Mouse (Mus musculus) brain, adult 2 months (tissue): Measurements from ENCODE around the gene Fjx1.

Source experiments
- DNase-seq: peaks from one replicate; pipeline ENCODE4 v3.0.0; 2011; ENCODE audit warnings: low read depth, low spot score

The Fjx1 gene

DNA sequence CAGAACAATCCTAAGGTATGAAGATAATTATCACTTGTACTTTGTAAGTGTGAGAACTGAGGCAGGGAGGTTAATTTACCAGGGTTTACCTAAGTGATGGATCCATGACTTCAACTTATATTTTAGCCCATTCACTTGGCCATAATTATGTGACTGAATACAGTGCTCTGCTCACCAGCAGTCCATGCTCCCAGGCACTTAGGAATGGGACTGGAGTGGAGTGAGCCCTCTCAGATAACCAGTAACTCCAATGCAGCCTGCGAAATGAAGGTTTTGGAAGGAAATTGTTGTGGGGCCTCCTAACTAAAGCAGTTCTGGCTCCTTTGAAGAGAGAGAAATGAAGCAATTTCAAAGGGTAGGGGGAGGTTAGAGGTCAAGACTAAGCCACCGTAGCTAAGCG lies 25.9 kb downstream of the Fjx1 start:
- no peak for DNase-seq

DNA sequence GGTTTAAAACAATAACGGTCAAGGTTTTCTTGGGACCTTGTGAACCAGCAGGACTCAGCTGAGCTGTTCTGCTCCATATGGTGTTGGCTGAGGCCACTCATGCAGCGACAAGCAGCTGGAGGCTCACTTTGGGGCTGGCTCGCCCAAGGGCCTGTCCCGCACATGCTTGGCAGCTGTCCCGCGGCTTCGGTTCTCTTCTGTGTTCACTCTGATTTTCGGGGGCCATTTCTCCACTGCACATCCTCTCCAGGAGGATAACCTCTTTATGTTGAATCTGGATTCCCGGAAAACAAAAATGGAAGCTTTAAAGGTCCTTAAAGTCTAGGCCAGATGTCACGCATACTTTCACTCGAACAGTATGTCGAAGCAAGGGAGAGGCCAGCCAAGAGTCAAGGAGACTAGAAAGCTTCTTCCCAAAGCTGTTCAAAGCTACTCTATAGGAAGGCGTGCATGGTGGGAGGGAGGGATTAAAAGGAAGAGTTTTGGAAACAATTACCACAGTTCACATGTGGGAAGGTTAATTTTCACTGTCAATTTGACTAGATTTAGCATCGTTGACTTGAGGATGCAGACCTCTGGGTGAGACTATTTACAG lies 36.1 kb downstream of the Fjx1 start:
- DNase-seq, result no peak

- no peak for DNase-seq
Measured at GRCm38 (mm10) chr2:102412738-102413137, 39.6 kb downstream of the Fjx1 start.

DNA sequence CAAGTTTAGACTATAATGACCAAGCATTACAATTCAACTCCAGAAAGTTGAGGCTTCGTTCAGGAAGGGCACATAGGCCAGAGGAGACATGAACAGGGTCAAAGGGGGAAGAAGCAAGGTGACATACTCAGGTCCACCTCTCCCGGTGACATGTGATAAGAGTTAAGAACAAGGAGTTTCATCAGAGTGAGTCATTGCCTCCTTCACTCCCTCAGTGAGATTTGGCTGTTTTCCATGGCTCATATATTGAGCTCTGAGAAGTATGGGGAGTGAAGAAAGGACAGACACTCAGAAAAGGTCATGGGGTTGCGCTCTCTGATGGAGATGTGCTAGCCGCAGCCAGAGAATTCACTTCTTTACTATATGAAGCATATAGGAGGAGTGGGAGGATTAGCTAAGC lies 41.7 kb downstream of the Fjx1 start:
- DNase-seq, result no peak

- DNase-seq, result no peak
Measured at GRCm38 (mm10) chr2:102409741-102410140, 42.6 kb downstream of the Fjx1 start.

GRCm38 (mm10) chr2:102407363-102408184 lies 44.7 kb downstream of the Fjx1 start, which contains the start of gene Trim44:
Gene Trim44, minus strand, starts transcription at chr2:102407828.
- peak; percentile 27 for DNase-seq

DNA sequence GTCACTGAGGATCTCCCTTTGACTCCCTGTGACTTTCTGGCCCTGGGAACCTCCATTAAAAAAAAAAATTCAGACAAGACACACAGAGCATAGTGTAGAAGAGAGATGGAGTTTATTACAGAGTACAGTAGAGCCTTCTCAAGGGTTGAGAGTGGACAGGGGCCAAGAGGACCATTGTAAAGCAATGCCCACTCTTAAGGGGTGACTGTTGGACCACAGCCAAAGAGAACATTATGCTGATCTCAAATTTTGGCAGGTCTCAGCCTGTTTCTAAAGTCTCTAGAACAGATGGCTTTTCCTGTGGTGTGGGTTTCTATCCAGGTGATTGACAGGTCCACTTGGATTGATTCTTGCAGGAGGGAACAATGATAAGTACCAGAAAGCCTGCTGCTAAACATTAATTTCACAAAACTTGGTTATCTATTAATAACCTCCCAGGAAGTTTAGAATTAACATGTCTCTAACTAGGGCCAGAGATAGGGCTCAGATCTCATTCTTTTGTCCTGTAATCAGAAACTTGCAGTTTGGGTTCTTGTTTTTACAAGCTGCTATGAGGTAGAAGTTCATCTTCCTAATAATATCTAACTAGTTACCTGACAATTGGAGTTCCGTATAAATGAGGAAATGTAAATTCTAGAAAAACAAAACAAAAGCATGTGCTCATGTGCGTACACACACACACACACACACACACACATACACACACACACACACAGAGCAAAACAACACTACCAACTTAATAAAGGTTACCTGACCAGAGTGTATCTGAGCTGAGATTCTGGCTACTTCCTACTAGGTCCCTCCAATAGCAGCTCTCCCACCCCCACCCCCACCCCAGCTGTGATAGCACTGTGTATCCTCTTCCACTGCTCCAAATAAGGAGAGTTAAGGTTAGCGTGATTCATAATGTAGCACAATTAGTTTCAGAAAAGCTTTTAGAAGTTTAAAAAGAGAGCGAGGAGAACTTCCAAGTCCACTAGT lies 45.7 kb downstream of the Fjx1 start:
- DNase-seq, result peak; percentile 30

DNA sequence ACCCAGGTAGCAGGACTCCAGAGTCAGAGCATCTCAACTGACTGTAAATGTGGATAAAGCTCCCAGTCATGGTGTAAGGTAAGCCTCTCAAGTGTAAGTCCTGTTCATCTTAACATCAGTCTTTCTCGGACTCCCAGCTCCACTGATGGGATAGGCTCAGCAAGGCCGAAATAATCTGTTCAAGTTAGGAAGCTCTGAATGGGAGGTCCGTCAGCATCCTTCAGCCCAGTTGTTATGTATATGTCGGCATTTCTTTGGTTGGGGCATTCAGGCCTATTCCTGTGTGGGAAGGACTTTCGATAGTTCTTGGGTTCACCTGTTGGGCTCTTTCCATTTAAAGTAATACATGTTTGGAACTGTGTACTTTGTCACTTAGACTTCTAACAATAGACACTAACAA lies 48.3 kb downstream of the Fjx1 start:
- DNase-seq, result no peak

GRCm38 (mm10) chr2:102403306-102403705 lies 49.0 kb downstream of the Fjx1 start:
- DNase-seq, result no peak

DNA sequence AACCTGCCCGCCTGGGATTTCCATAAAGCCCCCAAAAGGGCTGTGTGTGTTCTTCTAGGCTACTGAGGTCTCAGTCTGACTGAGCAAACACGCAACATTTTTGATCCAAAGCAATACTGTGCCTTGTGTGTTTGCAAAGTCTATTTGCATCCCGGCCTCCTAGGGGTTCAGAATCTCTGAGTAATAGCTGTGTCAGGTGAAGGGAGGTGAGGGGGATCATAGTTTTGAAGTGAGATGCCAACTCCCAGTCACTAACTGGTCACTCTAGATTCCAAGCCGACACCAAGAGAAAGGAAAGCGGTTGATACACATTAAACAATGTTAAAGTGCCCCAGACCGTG lies 51.0 kb downstream of the Fjx1 start:
- no peak for DNase-seq

DNA sequence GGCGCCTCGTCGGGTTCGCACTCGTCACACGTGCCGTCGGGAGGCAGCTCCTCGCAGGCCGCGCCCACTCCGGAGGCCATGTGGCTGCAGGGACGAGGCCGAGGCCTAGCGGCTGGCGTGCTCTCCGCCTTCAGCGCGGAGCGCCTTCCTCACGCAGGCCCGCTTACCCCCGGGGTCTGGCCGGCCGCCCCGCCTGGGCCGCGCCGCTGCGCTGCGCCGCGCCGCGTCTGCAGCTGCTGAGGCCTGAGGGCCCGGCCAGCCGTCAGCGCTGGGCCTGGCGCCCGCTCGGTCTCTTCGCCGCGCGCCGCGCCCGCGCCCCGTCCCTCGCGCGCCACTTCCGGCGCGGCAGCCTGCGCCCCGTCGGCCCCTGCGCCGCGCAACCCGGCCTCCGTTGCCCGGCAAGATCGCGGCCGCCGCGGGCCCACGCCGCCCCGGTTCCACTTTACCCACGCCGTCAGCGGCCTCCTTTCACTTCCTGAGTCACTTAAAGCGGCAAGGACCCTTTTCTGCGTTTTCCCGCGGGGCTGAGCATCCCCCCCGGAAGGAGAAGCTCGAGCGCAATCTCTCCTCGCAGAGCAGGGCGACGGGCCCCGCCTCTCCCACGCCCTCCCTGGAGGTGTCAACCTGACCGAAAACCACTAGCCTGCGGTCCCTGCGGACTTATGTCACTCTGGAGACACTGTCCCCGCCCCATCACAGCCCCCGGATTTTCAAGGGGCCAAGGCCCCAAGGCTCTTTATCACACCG lies 51.5 kb downstream of the Fjx1 start:
- DNase-seq, result peak; percentile 96

- DNase-seq, result no peak
Measured at GRCm38 (mm10) chr2:102399864-102400604, 52.3 kb downstream of the Fjx1 start.
